Mouse (Mus musculus) forebrain, embryonic 13.5 days (tissue): Measurements from ENCODE around the gene Slc17a8. TPM values are rescaled to one million over a fixed set of nuclear protein-coding genes. Genes with fewer than 3 reads are reported as not detected.

Experiments
- ATAC-seq: fragments of 200-750 bp; cut with Nextera tagmentation; 2 replicates; pipeline ENCODE4 v1.8.0; 2017
- H3K27ac ChIP-seq: fragments of 300-500 bp; sonication (generic); 2 replicates; pipeline ENCODE4 v1.5.1; 2015; ENCODE audit warnings: inconsistent platforms, mild to moderate bottlenecking, moderate library complexity
- H3K27me3 ChIP-seq: fragments of 300-500 bp; sonication (generic); 2 replicates; pipeline ENCODE4 v1.6.1; 2015; ENCODE audit warnings: mild to moderate bottlenecking, inconsistent platforms
- H3K36me3 ChIP-seq: fragments of 300-500 bp; sonication (generic); 2 replicates; pipeline ENCODE4 v1.6.1; 2015; ENCODE audit warnings: mild to moderate bottlenecking, inconsistent platforms; ENCODE audit not compliant: poor library complexity, severe bottlenecking
- H3K4me1 ChIP-seq: fragments of 300-500 bp; sonication (generic); 2 replicates; pipeline ENCODE4 v1.6.1; 2015; ENCODE audit warnings: inconsistent platforms
- H3K4me2 ChIP-seq: fragments of 300-500 bp; sonication (generic); 2 replicates; pipeline ENCODE4 v1.6.1; 2015; ENCODE audit warnings: inconsistent platforms, mild to moderate bottlenecking, moderate library complexity
- H3K4me3 ChIP-seq: fragments of 300-500 bp; sonication (generic); 2 replicates; pipeline ENCODE4 v1.5.1; 2015; ENCODE audit warnings: mild to moderate bottlenecking, inconsistent platforms
- H3K9ac ChIP-seq: fragments of 300-500 bp; sonication (generic); 2 replicates; pipeline ENCODE4 v1.6.1; 2015; ENCODE audit warnings: mild to moderate bottlenecking, inconsistent platforms
- H3K9me3 ChIP-seq: fragments of 300-500 bp; sonication (generic); replicated peaks from 2 replicates; pipeline ENCODE4 v1.6.1; 2016; ENCODE audit warnings: inconsistent platforms
- WGBS: fragments of 180-500 bp; shearing (Covaris S2); methylation state at CpG from one replicate; pipeline ENCODE4 v1.1.7; 2015; 5-methylcytosine and 5-hydroxymethylcytosine counted together
- polyA plus RNA-seq: library from polyadenylated mRNA; unstranded; fragments of >200 nt; fragmentation: Nextera tagmentation; extraction: Ambion mirVana; gene quantifications from 2 replicates; pipeline ENCODE4 v1.2.1, GENCODE M21; 2015

The Slc17a8 gene
- polyA plus RNA-seq, 1 experiment from 2014 or later, result 0.46 TPM

GRCm38 (mm10) chr10:89551657-89552056, 69.4 kb downstream of the Slc17a8 start:
- no peaks in the 10 kb centered on the region for H3K9me3 ChIP-seq
- H3K9ac ChIP-seq, result no peak overlapping the region
- no peak overlapping the region for H3K27ac ChIP-seq
- H3K36me3 ChIP-seq, result no peaks in the 10 kb centered on the region
- no peaks in the 10 kb centered on the region for H3K27me3 ChIP-seq
- WGBS, result 85% methylated on average over 4 of the region's 4 CpGs
- ATAC-seq, result peak; percentile 53; the same call in 1 of the 2 replicates
- no peaks in the 10 kb centered on the region for H3K4me1 ChIP-seq
- H3K4me3 ChIP-seq, result no peak overlapping the region
- H3K4me2 ChIP-seq, result no peak overlapping the region

DNA sequence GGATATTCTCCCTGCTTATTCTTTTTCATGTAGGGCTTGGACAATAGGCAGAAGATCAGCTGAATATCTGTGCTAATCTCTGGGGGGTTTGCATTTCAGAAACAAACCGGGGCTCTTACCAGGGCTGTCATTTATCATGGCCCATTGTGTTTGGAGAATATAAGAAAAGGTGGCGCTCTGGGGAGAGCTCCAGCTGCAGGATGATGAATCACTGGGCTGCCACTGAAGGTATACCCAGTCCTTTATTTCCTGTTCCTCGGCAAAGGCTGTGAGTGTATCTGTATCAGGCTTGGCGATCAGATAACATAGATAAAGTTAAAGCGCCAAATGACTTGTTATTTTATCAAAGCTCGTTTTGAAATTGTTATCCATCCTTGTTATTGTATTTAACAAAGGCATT, 73.0 kb downstream of the Slc17a8 start:
- no peak overlapping the region for H3K4me2 ChIP-seq
- H3K36me3 ChIP-seq, result no peaks in the 10 kb centered on the region
- H3K27me3 ChIP-seq, result no peaks in the 10 kb centered on the region
- no peak overlapping the region for H3K4me3 ChIP-seq
- ATAC-seq, result no peak
- H3K9ac ChIP-seq, result no peak overlapping the region
- no peaks in the 10 kb centered on the region for H3K4me1 ChIP-seq
- WGBS, result 59% methylated on average over 6 of the region's 6 CpGs
- no peaks in the 10 kb centered on the region for H3K9me3 ChIP-seq
- H3K27ac ChIP-seq, result no peak overlapping the region

- 86% methylated on average over 2 of the region's 2 CpGs for WGBS
- no peak for ATAC-seq
These were observed 74.1 kb downstream of the Slc17a8 start for GRCm38 (mm10) chr10:89546989-89547388.

GRCm38 (mm10) chr10:89543867-89544266, 77.2 kb downstream of the Slc17a8 start:
- H3K27me3 ChIP-seq, result no peaks in the 10 kb centered on the region
- no peaks in the 10 kb centered on the region for H3K9me3 ChIP-seq
- no peaks in the 10 kb centered on the region for H3K36me3 ChIP-seq
- H3K9ac ChIP-seq, result no peak overlapping the region
- H3K4me2 ChIP-seq, result no peak overlapping the region
- H3K4me3 ChIP-seq, result no peak overlapping the region
- no peak for ATAC-seq
- no peaks in the 10 kb centered on the region for H3K4me1 ChIP-seq
- 76% methylated on average over 6 of the region's 6 CpGs for whole genome bisulfite sequencing
- H3K27ac ChIP-seq, result no peak overlapping the region

More at GRCm38 (mm10) chr10:89546989-89547388, 74.1 kb downstream of the Slc17a8 start:
- Histone ChIP-seq H3K4me1 (no peaks in the 10 kb centered on the region), H3K4me3 (no peak overlapping the region), H3K4me2 (no peak overlapping the region), H3K27me3 (no peaks in the 10 kb centered on the region), H3K9ac (no peak overlapping the region), H3K36me3 (no peaks in the 10 kb centered on the region), H3K9me3 (no peaks in the 10 kb centered on the region), H3K27ac (no peak overlapping the region)

DNA sequence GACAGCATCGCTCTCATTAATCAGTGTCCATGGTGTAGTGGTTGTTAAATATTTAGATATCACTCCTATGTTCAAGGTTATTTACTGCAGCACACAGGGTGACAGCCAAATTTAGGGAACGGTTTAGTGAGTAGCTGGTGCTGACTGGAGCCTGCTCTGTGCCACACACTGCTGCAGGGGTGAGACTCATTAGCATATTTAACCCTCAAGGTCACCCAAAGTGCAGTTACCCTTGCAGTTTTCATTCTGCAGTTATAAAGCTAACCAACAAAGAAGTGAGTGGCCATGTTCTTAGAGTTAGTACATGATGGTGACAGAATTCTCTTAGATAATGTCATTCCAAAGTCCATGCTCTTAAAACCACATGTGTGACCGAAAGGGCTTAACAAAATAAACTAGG, 78.7 kb downstream of the Slc17a8 start:
- H3K9me3 ChIP-seq, result no peaks in the 10 kb centered on the region
- WGBS, result 91% methylated on average over 3 of the region's 3 CpGs
- no peaks in the 10 kb centered on the region for H3K27me3 ChIP-seq
- ATAC-seq, result no peak
- H3K9ac ChIP-seq, result no peak overlapping the region
- no peaks in the 10 kb centered on the region for H3K36me3 ChIP-seq
- no peak overlapping the region for H3K27ac ChIP-seq
- H3K4me1 ChIP-seq, result no peaks in the 10 kb centered on the region
- no peak overlapping the region for H3K4me3 ChIP-seq
- H3K4me2 ChIP-seq, result no peak overlapping the region

DNA sequence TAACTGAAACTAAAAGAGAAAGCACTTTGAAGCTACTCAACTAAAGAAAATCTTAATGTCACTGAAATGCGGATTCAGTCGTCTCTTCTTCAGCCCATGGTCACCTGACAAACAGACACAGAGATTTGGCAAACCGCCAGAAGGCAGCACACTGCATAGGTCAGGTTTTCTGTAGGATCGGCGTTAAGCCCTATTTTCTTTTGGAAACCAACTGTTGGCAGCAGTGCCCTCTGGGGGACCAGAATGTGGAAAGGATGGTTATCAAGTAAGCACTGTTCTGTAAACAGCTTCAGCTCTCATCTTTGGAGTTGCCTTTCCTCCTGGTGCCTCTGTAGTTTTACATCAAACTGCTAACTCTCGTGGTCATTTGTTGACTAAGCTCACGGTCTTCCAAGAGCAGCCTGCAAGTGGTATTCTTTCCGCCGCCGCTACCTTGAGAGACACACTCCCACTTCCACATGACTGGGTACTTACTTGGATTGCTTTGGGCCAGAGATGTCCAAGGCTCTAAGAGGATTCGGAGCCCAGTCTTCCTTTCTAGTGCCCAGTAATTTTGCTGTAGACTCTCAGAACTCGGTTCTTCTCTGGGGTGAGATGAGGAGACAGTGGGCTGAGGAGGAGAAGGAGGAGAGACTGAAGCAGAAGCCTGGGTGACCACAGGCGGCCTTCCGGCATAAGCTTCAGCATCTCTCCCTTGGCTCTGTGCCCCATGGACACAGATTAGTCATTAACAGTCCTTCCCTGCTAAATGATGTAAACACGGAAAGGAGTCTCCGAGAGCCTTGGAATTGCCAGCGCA, 87.9 kb downstream of the Slc17a8 start, which contains the start of gene Nr1h4:
TSS of gene Nr1h4 (minus strand) at position 657 of the 799 bp plus-strand sequence.
- no peak for ATAC-seq
- Histone ChIP-seq H3K9ac (no peak within 1 kb of the TSS), H3K27me3 (no peaks in the 10 kb centered on the region), H3K27ac (no peak within 1 kb of the TSS), H3K4me3 (no peak within 1 kb of the TSS), H3K36me3 (no peaks in the 10 kb centered on the region), H3K9me3 (no peaks in the 10 kb centered on the region), H3K4me1 (peaks cover 18% of the 10 kb centered on the region; the same call in 1 of the 2 replicates), H3K4me2 (no peak within 1 kb of the TSS)
- 74% methylated on average over 17 of the region's 17 CpGs for WGBS

DNA sequence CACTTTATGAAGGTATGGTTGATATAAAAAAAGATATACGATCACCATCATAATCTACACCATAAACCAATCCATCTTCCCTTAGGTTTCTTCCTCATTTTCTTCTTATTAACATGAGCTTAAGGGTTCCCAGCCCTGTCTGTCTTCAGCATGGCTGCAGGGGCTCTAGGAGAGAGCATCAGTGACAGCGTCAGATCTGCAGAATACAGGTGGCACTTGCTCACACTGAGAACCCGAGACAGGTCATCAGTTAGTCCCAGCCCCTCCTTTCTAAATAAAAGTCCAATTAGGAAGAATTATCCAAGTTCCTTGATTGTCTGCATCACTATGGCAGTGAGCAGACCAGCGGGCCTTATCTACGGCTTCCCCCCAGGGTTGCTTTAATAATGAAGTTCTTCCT, 88.6 kb downstream of the Slc17a8 start:
- H3K36me3 ChIP-seq, result no peaks in the 10 kb centered on the region
- H3K9ac ChIP-seq, result no peak overlapping the region
- 64% methylated on average over 5 of the region's 5 CpGs for WGBS
- ATAC-seq, result no peak
- peaks cover 18% of the 10 kb centered on the region; the same call in 1 of the 2 replicates for H3K4me1 ChIP-seq
- H3K27me3 ChIP-seq, result no peaks in the 10 kb centered on the region
- no peak overlapping the region for H3K4me3 ChIP-seq
- H3K4me2 ChIP-seq, result no peak overlapping the region
- no peaks in the 10 kb centered on the region for H3K9me3 ChIP-seq
- no peak overlapping the region for H3K27ac ChIP-seq

DNA sequence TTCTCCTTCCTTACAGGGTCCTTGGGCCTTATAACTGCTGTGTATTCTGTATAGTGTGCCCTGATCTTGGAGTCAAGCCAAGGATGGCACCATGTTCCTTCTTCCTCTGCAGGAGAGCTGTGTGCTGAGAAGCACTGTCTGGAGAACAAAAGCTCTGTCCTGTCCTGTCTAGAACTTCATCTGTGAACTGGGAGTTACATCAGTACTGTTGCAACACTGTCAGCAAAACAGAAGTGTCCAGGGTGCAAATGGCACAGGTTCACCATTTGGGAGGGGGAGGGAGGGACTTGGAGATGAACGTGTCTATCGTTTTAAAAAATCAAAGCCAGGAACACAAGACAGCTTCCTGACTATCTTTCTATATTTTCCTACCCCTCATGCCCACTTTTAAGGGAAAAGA, 89.1 kb downstream of the Slc17a8 start:
- H3K9ac ChIP-seq, result no peak overlapping the region
- H3K4me2 ChIP-seq, result no peak overlapping the region
- H3K36me3 ChIP-seq, result no peaks in the 10 kb centered on the region
- H3K4me1 ChIP-seq, result peaks cover 18% of the 10 kb centered on the region; the same call in 1 of the 2 replicates
- WGBS, result 82% methylated on average over 2 of the region's 2 CpGs
- peak; percentile 53; the same call in 1 of the 2 replicates for ATAC-seq
- no peak overlapping the region for H3K27ac ChIP-seq
- H3K9me3 ChIP-seq, result no peaks in the 10 kb centered on the region
- H3K4me3 ChIP-seq, result no peak overlapping the region
- H3K27me3 ChIP-seq, result no peaks in the 10 kb centered on the region

DNA sequence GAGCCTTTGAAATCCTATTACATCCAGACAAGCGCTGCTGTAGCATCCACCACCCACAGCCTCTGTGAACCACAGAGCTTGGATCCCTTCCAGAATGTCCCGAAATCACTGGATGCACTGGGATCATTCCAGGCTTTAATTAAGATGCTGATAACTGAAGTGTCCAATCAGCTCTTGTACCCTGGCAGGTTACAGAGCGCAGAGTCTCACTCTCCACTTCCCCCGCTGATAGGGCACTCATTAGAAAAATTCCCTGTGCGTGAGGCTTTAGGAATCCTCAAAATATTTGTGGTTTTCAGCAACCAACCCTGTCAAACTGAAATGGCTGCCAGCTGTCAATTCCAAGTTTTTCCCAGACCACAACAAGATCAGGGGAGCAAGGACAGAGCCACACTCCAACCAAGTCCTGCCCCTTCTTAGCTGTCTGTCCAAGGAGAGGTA, 89.8 kb downstream of the Slc17a8 start:
- Histone ChIP-seq H3K4me3 (no peak overlapping the region), H3K9me3 (no peaks in the 10 kb centered on the region), H3K27ac (no peak overlapping the region), H3K4me1 (peaks cover 18% of the 10 kb centered on the region; the same call in 1 of the 2 replicates), H3K36me3 (no peaks in the 10 kb centered on the region), H3K9ac (no peak overlapping the region), H3K4me2 (no peak overlapping the region), H3K27me3 (no peaks in the 10 kb centered on the region)
- 40% methylated on average over 5 of the region's 5 CpGs for WGBS
- ATAC-seq, result peak; percentile 76

GRCm38 (mm10) chr10:89527054-89527453, 94.0 kb downstream of the Slc17a8 start:
- H3K4me1 ChIP-seq, result peaks cover 10% of the 10 kb centered on the region; the same call in 1 of the 2 replicates
- no peak overlapping the region for H3K9ac ChIP-seq
- no peak overlapping the region for H3K4me2 ChIP-seq
- H3K36me3 ChIP-seq, result no peaks in the 10 kb centered on the region
- H3K27ac ChIP-seq, result no peak overlapping the region
- H3K4me3 ChIP-seq, result no peak overlapping the region
- WGBS, result 88% methylated on average over 5 of the region's 5 CpGs
- H3K9me3 ChIP-seq, result no peaks in the 10 kb centered on the region
- no peaks in the 10 kb centered on the region for H3K27me3 ChIP-seq
- no peak for ATAC-seq

- no peak overlapping the region for H3K9ac ChIP-seq
- no peaks in the 10 kb centered on the region for H3K27me3 ChIP-seq
- H3K4me1 ChIP-seq, result peaks cover 1% of the 10 kb centered on the region; the same call in 1 of the 2 replicates
- H3K4me2 ChIP-seq, result no peak overlapping the region
- H3K4me3 ChIP-seq, result no peak overlapping the region
- no peaks in the 10 kb centered on the region for H3K36me3 ChIP-seq
- no peaks in the 10 kb centered on the region for H3K9me3 ChIP-seq
- H3K27ac ChIP-seq, result no peak overlapping the region
- WGBS, result 12% methylated on average over 2 of the region's 2 CpGs
- no peak for ATAC-seq
These were observed 95.2 kb downstream of the Slc17a8 start for GRCm38 (mm10) chr10:89525823-89526222.
